In the genomic region with DNA sequence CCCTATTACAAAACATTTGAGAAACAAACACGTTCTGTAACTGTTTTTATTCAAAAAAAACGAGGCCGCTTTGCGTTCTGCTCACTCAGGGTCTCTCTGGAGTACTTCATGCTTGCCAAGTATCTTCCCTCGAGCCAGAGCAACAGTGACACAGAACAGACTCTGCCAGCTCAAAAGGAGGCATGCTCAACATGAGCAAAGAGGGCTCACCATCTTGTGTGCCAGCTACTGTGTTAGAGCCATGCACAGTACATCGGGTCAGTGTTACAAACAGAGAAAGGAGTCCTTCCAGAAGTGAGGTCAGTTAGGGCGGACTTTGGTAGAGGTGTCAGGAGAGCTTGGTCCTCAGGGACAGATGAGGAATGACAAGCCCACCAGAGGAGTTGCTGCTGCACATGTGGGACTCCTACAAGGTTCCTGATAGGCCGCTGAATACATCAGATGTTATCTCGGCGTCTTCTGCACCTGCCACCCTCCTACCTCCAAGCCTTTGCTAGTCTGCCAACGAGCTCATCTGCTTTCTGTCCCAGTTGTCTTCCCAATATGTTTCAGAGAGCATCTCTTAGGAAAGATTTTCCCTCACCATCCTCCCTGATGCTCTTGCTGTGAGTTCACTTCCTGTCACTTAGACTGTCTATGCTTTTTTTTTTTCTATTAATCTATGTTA, we compare ENCODE assay signal across 10 mouse cellular contexts.
DNase-seq lines count a peak whose midpoint lies in the region; ATAC-seq and TF ChIP-seq lines count a peak whose summit lies in the region.
"Had no signal": no experiment of that assay in that cellular context is flagged by ENCODE, and none has a peak within 500 bp of the region (broad histone marks: within the 10 kb centered on the region; RNA-seq: fewer than 3 reads in every experiment).

No protein-coding gene starts in this region.

- no peak for TF ChIP-seq POLR2A in thymus, adult 2 months (IDR thresholded peaks at IDR 0.05; ENCODE audit: control insufficient read depth, extremely low read depth, insufficient read depth, low read length, poor library complexity)

- TF ChIP-seq CTCF in heart, postnatal 0 days (IDR thresholded peaks at IDR 0.05; ENCODE audit: low read depth) = no peak
- no peak for TF ChIP-seq CTCF in thymus, adult 2 months (IDR thresholded peaks at IDR 0.05; ENCODE audit: borderline replicate concordance, control insufficient read depth, extremely low read depth, insufficient read depth, low read length, poor library complexity)

- ATAC-seq in heart, postnatal 0 days (ENCODE audit: insufficient read depth, low read depth) = peak; percentile 51
- peak; percentile 81 for ATAC-seq in hindbrain, embryonic 16.5 days

- no peak for TF ChIP-seq EP300 in heart, postnatal 0 days (IDR thresholded peaks at IDR 0.05; ENCODE audit: low read depth)

- H3K4me1 ChIP-seq in heart, postnatal 0 days (ENCODE audit: control insufficient read depth, insufficient read depth) = peaks cover 25% of the 10 kb centered on the region
- H3K4me1 ChIP-seq in thymus, adult 2 months (replicated peaks; ENCODE audit: control insufficient read depth, insufficient read depth, low read length) = peaks cover 7% of the 10 kb centered on the region; the same call in 1 of the 2 replicates
- peaks cover 3% of the 10 kb centered on the region; the same call in 1 of the 2 replicates for H3K4me1 ChIP-seq in hindbrain, embryonic 16.5 days (ENCODE audit: control insufficient read depth, insufficient read depth, low read depth, low read length)

- H3K27me3 ChIP-seq in heart, postnatal 0 days (ENCODE audit: control insufficient read depth, insufficient read depth, low read length) = no peaks in the 10 kb centered on the region
- H3K27me3 ChIP-seq in thymus, adult 2 months (ENCODE audit: control insufficient read depth, insufficient read depth, low read length) = no peaks in the 10 kb centered on the region
- H3K27me3 ChIP-seq in hindbrain, embryonic 16.5 days (replicated peaks; ENCODE audit: control insufficient read depth, insufficient read depth, low read length) = no peaks in the 10 kb centered on the region
- H3K27me3 ChIP-seq: limb, embryonic 12.5 days had no signal

- H3K9ac ChIP-seq in heart, postnatal 0 days (replicated peaks; ENCODE audit: low read depth, low read length) = no peak overlapping the region
- no peak overlapping the region for H3K9ac ChIP-seq in hindbrain, embryonic 16.5 days (ENCODE audit: low read depth, low read length)
- H3K9ac ChIP-seq: limb, embryonic 12.5 days had no signal

- 0 out of 2 replicates have a peak, but pooled peaks cover 3% of the 10 kb centered on the region for H3K36me3 ChIP-seq in heart, postnatal 0 days (replicated peaks; ENCODE audit: control insufficient read depth, insufficient read depth, low read length)
- no peaks in the 10 kb centered on the region for H3K36me3 ChIP-seq in thymus, adult 2 months (ENCODE audit: control insufficient read depth, insufficient read depth, low read length)
- no peaks in the 10 kb centered on the region for H3K36me3 ChIP-seq in hindbrain, embryonic 16.5 days (ENCODE audit: control insufficient read depth, insufficient read depth, low read length)

- no peak overlapping the region for H3K4me2 ChIP-seq in heart, postnatal 0 days (ENCODE audit: low read depth, low read length)
- H3K4me2 ChIP-seq in hindbrain, embryonic 16.5 days (ENCODE audit: low read length) = no peak overlapping the region
- H3K4me2 ChIP-seq: limb, embryonic 12.5 days had no signal

- WGBS in heart, postnatal 0 days = 58% methylated on average over 11 of the region's 11 CpGs
- 82% methylated on average over 11 of the region's 11 CpGs for WGBS in thymus, adult 2 months
- 56% methylated on average over 11 of the region's 11 CpGs for WGBS in hindbrain, embryonic 16.5 days

- DNase-seq in heart, postnatal 0 days (ENCODE audit: low spot score) = peak; percentile 39
- no peak for DNase-seq in heart, postnatal 4 days
- peak; percentile 6 to 13 for DNase-seq in thymus, postnatal 36 days
- DNase-seq in thymus, adult 2 months = no peak
- DNase-seq in telencephalon, adult 2 months (ENCODE audit: low read depth, low spot score) = peak; percentile 50
- no peak for DNase-seq in ovary, postnatal 10 days (ENCODE audit: low spot score)
- DNase-seq in kidney, postnatal 10 days = no peak
- DNase-seq: kidney, adult 18-20 months had no signal

- H3K9me3 ChIP-seq in heart, postnatal 0 days (replicated peaks; ENCODE audit: control insufficient read depth, low read length) = no peaks in the 10 kb centered on the region
- no peaks in the 10 kb centered on the region for H3K9me3 ChIP-seq in hindbrain, embryonic 16.5 days (ENCODE audit: control insufficient read depth, low read length)
- H3K9me3 ChIP-seq: limb, embryonic 12.5 days had no signal

- peak overlapping the region; percentile 34; the same call in 1 of the 2 replicates for H3K27ac ChIP-seq in heart, postnatal 0 days (ENCODE audit: low read depth)
- H3K27ac ChIP-seq in thymus, adult 2 months (ENCODE audit: control insufficient read depth, insufficient read depth, low read length) = no peak overlapping the region
- H3K27ac ChIP-seq in hindbrain, embryonic 16.5 days (ENCODE audit: low read depth, low read length) = 0 out of 2 replicates have a peak overlapping the region, but pooled peaks have one; percentile 23
- H3K27ac ChIP-seq: limb, embryonic 12.5 days had no signal

- H3K4me3 ChIP-seq in heart, postnatal 0 days (ENCODE audit: low read depth, low read length) = no peak overlapping the region
- no peak overlapping the region for H3K4me3 ChIP-seq in thymus, adult 2 months (ENCODE audit: control insufficient read depth, insufficient read depth, low read length)
- H3K4me3 ChIP-seq in hindbrain, embryonic 16.5 days (ENCODE audit: low read length) = no peak overlapping the region
- H3K4me3 ChIP-seq: limb, embryonic 12.5 days had no signal

Comparison
In these comparisons a context has a peak if more than half of its experiments do, and no peak if none do; other contexts are left out.
1. DNase-seq: peak in heart, postnatal 0 days (single experiment), thymus, postnatal 36 days (2 of 2) and telencephalon, adult 2 months (single experiment); none in heart, postnatal 4 days (single experiment), thymus, adult 2 months (single experiment), ovary, postnatal 10 days (single experiment) and kidney, postnatal 10 days (single experiment).